Mouse (Mus musculus): Measurements from ENCODE around the gene Col24a1.

DNA sequence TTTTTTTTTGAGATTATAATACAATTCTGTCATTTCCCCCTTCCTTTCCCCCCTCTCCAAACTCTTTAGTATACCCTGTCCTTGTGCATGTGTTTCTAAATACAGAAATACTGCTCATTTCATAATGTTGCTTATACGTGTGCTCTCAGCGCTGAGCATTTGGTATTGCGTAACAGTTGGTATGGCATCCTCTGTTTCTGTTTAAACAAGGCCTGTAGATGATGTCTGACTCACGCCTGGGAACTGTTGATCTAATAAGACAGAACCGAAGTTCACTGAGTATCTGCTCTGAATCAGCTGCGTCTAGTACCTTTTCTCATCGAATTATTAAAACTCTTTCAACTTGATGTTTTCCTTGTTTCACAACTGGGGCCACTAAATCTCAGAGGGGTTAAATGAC lies 24.2 kb upstream of the Col24a1 start:
- TF ChIP-seq EP300 (IDR thresholded peaks at IDR 0.05) = 0 out of 2 replicates have a peak, but pooled peaks have one; percentile 29
- TF ChIP-seq CTCF (IDR thresholded peaks at IDR 0.05) = no peak

Measured in lung, postnatal 0 days (tissue).